Mouse (Mus musculus) layer of hippocampus, postnatal 10 days (tissue): Measurements from ENCODE around the gene Desi2. TPM values are rescaled to one million over a fixed set of nuclear protein-coding genes. Genes with fewer than 3 reads are reported as not detected.
"Not testable (repeated sequence)": the region's sequence is repeated elsewhere in the genome, so short reads cannot be mapped to it uniquely, and the experiment has no call there.

Experiments used
- DNase-seq, 2 experiments: peaks; one replicate each; pipeline ENCODE4 v3.0.0; 2021; ENCODE audit warnings: low spot score in 2 of 2
- long read RNA-seq: library from polyadenylated mRNA; stranded (forward); transcript quantifications from one replicate; pipeline ENCODE4 v2.0.0, GENCODE M21; 2023
- total RNA-seq, 2 experiments: library from RNA; stranded (reverse); gene quantifications; 2 replicates each; pipeline ENCODE4 v1.2.3; 2021

The Desi2 gene
- total RNA-seq: 10 to 100 TPM; 27.0 to 29.0 TPM
- long read RNA-seq, full-length matches to known transcripts: 15 of 23 reads
- long read RNA-seq, partial matches to known transcripts: 0 of 23 reads
- long read RNA-seq, other reads (novel, unspliced or antisense): 8 of 23 reads

DNA sequence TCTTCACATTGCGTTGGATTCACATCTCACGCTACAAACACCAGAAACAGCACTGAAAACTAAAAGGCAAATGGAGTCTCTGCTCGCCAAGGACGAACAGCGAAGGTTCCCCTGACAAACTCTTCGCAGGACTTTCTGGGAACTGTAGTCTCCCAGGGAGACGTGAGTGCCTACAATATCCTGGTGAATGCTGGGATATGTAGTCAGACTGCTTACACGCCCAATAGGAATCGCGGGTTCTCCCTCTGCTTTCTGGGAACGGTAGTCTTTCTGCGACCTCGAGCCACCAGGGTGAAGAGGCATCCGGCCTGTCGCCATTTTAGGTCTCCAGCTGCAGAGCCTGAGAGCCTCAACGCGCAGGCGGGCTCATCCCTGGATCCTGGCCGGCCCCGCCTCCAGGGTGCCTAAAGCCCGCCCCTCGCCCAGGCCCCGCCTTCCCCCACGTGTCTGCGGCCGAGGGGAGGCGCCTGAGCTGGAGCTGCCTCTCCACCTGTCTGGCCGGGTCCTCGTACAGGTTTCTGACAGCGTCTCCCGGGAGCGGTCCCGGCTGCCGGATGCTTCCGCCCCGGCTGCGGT, at the start of gene Desi2:
Desi2 (plus strand) TSS at position 202 of the 576 bp plus-strand sequence.
- DNase-seq: peak; percentile 91 to 92

GRCm38 (mm10) chr1:178146513-178146912, 40.7 kb upstream of the Desi2 start:
- peak; percentile 22 to 38 for DNase-seq

DNA sequence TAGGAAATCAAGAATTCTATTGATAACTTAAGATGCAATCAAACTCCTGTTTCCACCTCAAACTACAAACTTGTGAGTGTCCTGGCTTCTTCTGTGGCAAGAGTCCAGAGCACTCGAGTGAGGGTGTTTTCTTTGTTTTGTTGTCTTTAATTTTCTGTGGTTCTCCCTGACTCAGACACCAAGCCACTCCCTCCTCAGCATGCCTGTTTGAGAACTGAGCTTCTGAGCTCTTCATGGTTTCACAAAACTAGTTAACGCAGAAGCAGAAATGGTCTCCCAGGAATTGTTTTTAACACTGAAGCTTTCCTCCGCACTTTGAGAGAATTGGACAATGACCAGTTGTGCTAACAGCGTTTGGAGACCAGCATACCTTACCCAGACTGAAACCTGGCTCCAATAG, 40.3 kb upstream of the Desi2 start:
- DNase-seq: not testable (repeated sequence)

GRCm38 (mm10) chr1:178182251-178182650, 5.0 kb upstream of the Desi2 start:
- no peak for DNase-seq

DNA sequence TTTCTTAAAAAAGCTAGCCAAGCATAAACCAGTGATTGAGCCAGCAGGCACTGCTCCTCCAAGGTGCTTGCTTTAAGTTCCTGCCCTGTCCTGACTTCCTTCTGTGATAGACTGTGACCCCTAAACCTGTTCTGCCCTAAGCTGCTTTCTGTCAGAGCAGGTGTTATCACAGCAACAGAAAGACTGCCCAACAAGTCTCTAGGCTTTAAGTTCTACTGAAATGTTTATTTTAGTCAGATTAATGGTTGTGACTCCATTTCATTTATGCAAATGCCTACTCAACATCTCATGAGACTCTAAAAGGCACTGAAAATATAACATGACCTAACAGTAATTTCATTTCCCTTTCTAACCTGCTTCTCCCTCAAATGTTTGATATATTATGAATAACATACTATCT, 1.6 kb upstream of the Desi2 start:
- no peak for DNase-seq

DNA sequence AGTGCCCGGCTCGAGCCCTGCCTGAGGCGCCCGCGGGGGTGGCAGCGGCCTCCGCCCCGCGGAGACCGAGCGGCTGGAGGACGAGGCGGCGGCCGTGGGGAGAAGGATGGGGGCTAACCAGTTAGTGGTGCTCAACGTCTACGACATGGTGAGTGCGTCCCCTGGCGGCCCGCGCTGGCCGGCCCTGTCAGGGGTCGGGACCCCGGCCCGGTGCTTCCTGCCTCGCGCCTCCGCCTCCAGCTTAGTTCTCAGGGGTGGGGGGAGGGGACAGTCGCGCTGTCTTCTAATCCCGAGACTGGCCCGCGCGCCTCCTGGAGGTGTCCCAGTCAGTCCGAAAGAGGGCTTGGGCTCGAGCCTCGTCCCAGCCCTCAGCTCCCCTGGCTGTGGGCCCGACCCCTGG, 593 bp downstream of the Desi2 start:
- not testable (repeated sequence) for DNase-seq

- no peak for DNase-seq
Observed at GRCm38 (mm10) chr1:178188386-178188785, 1.2 kb downstream of the Desi2 start.

DNA sequence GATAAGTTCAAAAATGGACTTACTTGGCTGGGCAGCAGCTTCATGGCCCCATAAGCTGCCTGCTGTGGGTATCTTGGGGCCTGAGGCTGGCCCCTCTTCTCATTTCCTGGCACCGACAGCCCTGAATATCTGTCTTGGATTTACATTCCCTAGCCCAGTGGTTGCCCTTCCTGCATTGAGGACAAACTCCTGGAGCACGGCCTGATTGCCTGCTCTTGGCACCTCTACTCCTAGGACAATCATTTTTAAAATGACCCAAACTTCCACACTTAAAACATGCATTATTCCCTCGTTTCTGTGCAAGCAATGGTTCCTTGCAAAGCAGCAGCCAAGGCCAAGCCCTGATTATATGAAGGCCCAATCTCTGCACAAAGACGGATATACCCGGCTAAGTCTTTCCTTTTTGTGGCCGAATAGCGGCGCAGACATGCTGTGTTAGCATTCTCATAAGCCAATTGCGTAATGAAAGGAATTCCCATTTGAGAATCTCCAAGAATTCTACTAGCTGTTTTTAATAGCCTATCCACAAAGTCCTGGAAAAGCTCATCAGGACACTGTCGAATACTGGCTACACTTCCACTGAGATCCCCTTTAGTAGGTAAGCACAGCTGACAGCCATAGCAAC, 18.6 kb downstream of the Desi2 start:
- no peak for DNase-seq

- not testable (repeated sequence) for DNase-seq
Observed at GRCm38 (mm10) chr1:178207856-178208255, 20.6 kb downstream of the Desi2 start.

GRCm38 (mm10) chr1:178209966-178210365, 22.7 kb downstream of the Desi2 start:
- no peak for DNase-seq

DNA sequence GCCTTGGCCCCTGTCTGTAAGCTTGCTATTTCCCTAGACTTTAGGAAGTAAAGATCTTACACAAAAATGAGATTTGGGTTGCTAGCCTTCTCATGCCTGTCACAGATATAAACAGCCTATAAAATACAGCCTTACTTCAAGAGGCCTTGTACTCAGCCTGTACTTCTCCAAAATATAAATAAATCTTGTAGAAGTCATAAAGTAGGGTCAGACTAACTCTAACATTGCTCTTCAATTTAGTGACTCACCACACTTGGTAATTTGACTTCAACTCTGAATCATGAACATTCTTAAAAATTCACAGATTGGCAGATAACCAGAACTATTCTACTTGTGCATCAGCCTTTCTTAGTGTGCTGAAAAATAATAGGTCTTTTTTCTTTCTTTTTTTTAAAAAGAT, 29.9 kb downstream of the Desi2 start:
- DNase-seq: no peak

DNA sequence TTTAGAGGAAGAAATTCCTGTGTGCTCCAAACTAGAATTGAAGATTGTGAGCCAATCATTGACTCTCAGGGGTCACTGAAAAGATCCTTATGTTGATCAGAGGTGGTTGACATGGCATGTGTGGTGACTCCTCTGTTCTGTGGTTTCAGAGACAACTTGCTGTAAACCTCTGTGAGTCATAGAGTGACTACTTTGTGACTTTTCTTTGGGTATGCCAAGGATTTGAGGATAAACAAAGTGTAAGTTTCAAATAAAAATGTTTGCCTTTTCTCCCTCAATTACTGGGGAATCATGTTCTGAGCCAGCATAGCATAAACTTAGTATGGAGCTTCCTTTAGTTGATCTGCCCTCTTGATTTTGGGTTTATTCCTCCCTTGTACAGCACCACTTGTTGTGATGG, 31.1 kb downstream of the Desi2 start:
- DNase-seq: no peak

GRCm38 (mm10) chr1:178219166-178220077, 32.2 kb downstream of the Desi2 start:
- DNase-seq: no peak

GRCm38 (mm10) chr1:178228888-178229287, 41.7 kb downstream of the Desi2 start:
- not testable (repeated sequence) for DNase-seq

DNA sequence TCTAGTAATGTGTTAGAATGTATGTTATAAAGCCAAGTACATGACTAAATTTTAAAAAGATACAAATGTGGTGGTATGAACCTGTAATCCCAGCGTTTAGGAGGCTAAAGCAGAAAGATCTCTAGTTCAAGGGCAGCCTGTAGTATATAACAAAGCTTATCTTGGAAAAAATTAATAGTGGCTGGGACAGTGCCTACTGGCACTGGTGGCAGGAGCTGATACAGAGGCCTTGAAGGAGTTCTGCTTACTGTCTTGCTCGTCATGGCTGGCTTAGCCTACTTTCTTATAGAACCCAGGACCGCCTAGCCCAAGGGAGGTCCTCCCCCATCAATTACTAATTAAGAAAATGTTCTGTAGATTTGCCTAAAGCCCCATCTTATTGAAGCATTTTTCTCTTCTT, 46.9 kb downstream of the Desi2 start:
- DNase-seq: no peak

DNA sequence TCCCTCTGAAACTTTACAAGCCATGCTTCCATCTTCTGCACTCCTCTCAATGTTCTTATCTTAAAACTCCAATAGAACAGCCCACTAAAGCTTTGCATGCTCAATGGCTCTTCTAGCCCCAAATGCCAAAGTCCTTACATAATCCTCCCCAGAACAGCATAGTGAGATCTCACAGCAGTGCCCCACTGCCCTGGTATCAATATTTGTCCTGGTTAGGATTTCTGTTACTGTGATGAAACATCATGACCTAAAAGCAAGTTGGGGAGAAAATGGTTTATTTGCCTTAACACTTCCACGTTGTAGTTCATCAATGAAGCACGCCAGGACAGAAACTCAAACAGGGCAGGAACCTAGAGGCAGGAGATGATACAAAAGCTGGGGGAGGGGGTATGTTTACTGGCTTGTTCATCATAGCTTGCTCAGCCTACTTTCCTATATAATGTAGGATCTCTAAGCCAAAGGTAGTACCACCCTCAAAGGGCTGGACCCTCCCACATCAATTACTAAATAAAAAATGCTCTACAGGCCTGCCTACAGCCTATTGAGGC, 48.8 kb downstream of the Desi2 start:
- DNase-seq: no peak

DNA sequence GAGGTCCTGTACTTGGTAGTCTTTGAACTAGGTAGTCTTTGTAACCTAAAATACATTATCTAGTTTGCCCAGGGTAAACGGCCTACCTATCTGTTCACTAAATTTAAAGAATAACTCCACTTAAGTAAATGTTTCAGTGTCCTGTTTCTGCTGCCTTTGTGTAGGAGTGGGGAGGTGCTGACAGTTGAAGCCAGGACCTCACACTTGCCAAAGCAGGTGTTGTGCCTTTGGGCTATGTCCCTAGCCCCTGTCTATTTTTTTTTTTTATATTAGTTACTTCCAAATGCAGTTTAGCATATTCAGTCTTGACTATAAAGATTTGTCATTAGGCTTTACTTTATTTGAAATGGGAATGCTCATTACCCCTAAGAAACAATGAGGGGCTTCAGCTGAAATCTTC, 51.5 kb downstream of the Desi2 start:
- DNase-seq: no peak

- no peak for DNase-seq
Observed at GRCm38 (mm10) chr1:178241884-178242508, 54.8 kb downstream of the Desi2 start.

GRCm38 (mm10) chr1:178248107-178248820, 61.0 kb downstream of the Desi2 start:
- DNase-seq: no peak

DNA sequence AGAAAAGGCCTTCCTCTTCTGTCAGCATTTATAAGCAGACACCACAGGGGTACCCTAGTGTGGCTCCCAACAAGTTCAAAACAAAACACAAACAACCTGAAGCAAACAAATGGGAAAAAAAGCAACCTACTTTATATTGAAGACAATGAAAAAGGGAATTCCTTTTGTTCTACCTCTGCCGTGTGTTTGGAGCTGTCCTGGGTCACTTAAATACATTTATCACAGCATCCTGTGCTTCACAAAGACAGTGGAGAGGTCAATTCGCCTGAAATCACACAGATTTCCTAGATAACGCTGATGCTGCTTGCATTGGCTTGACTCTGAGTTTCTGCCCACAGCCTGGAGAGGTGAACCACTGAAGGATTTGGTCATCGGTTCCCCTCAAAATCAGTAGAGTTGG, 67.4 kb downstream of the Desi2 start:
- no peak for DNase-seq

GRCm38 (mm10) chr1:178256351-178256750, 69.1 kb downstream of the Desi2 start:
- DNase-seq: no peak
